Mouse (Mus musculus) ES-CJ7 (cell line): Measurements from ENCODE around the gene Gm49450.

Source experiments
- DNase-seq: peaks from one replicate; pipeline ENCODE4 v3.0.0; 2011; ENCODE audit warnings: low read depth, low spot score

The Gm49450 gene

DNA sequence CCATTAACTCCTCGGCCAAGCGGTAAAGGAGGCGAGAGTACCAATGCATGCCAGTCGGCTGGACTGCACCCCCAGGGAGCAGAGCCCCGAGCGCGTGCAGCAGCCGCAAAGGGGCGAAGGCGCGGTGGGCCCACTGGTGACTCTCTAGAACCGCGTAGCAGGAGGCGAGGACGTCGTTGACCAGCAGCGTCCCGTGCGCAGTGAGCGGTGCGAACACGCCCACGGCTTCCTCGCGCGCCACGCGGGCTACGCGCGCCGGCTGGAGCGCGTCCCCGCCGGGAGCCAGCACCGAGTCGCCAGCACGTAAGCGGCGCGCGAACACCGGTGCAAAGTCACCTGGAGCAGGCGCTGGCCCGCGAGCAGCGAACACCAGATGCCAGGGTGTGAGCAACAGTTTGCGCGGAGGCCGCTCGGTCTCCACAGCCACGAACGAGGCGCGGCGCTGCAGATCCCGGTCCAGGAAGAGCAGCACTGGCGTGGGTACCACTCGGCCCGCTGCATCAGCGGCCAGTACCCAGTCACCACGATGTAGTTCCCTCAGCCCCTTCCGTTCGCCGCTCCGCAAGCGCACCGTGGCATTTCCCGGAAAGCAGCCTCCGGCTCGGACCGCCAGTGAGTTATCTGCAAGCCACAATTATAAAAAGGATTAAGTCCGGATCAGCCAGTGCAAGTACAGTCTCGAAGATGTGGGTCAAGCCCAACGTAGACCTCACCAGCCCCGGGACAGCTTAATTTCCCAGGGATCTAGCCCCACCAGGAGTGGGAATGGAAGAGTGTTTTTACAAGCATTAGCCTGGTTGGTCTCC, 59.2 kb downstream of the Gm49450 start, which contains the start of gene Rhebl1:
Gene Rhebl1 (minus strand): TSS at position 601 of the 806 bp plus-strand sequence.
- no peak for DNase-seq

GRCm38 (mm10) chr15:98893036-98893435, 60.3 kb downstream of the Gm49450 start:
- peak; percentile 69 for DNase-seq

DNA sequence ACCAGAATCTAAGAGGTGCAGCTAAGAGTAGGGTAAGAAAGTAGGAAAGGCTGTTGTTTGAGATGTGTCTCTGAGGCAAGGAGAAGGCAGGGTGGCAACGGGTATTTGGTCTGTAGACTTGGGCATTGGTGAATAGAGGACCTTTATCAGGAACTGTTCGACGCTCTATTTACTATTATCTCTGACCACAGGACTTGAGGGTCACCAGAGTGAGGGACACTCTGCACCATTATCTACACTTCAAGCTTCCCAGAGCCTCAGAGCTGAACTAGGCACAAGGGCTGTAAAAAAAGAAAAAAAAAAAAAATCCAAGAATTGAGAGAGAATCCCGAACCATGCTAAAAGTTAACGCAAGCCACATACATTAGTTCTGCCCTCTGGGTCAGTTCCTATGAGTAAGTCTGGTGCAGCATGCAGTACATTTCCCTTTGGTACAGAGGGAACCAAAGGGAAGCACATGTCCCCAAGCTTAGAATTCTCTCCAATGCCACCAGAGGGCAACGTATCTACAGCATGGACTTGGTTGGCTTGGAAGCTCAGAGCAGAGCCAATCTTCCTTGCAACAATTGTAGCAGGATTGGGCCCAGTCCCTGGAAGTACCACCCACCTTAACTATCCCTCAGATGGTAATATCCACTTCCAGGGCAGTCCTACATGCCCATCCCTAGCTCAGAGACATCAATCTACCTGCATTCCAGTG, 61.3 kb downstream of the Gm49450 start:
- peak; percentile 93 for DNase-seq

DNA sequence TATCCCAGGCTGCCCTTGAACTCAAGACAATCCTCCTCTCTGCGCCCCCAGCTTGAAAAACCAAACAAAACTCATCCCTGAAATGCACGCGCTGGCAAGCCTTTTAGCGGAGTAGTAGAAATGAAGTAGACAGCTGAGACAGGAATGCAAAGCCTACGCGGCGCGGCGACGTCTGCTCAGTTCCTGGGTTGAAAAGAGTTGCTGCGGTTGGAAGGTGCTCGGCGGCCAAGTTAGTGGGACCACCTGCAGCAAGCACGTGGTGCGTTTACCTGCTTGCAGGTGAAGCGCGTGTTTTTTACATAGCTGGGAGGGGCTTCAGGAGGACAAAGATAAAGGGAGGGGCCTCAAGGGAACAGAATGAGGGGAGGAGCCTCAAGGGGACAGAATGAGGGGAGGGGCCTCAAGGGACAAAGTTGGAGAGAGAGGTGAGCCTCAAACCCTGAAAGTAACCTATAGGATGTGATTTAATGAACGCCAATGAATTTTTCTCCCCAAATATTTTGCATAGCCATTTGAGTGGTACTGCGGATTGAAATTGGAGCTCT, 62.1 kb downstream of the Gm49450 start:
- peak; percentile 90 for DNase-seq

DNA sequence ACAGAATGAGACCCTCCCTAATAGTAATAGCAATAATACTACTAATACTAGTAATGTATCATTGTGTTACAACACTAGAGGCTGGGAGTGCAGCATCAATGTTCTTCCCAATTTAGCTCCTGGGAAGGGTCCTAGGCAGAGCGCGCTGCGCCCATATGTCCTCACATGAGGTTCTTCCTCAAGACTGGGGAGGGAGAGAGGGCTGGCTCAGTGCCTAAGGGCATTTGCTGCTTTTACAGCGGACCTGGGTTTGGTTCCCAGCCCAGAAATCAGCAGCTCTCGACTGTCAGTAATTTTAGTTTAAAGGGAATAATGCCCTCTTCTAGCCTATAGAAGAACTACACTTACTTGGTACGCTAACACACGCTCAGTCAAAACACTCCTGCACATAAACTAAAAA, 65.8 kb downstream of the Gm49450 start:
- DNase-seq, result no peak

GRCm38 (mm10) chr15:98886667-98887387, 66.5 kb downstream of the Gm49450 start:
- DNase-seq, result no peak

DNA sequence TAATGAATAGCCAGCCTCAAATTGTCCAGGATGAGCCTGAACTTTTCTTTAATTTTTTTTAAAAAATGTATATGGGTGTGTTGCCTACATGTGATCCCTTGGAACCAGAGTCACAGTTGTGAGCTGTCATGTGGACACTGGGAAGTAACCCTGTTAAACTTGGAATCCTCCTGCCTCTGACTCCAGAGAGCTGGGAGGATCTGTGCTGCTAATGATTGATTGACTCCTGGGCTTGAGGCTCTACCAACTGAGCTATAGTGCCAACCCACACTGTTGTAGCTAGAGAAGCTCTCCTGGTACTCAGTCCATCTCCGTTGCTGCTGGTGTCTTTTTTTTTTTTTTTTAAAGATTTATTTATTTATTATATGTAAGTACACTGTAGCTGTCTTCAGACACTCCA, 69.2 kb downstream of the Gm49450 start:
- DNase-seq, result no peak

GRCm38 (mm10) chr15:98883661-98884060, 69.7 kb downstream of the Gm49450 start:
- DNase-seq, result no peak
